Comparison of ENCODE assay signal across 8 mouse cellular contexts in genomic region chr17:29341591-29342003, GRCm38 (mm10). TPM values are rescaled to one million over a fixed set of nuclear protein-coding genes. Genes with fewer than 3 reads are reported as not detected.
DNase-seq lines count a peak whose midpoint lies in the region; ATAC-seq and TF ChIP-seq lines count a peak whose summit lies in the region.

No protein-coding gene starts in this region.

- H3K36me3 ChIP-seq in heart, embryonic 15.5 days, result peaks cover 40% of the 10 kb centered on the region

- intact Hi-C loops in heart, postnatal 25 days (cut with DNase I), result no loop called here

- 16% methylated on average over 9 of the region's 9 CpGs for WGBS in heart, embryonic 15.5 days

- peak overlapping the region; percentile 52 for H3K4me2 ChIP-seq in heart, embryonic 15.5 days

- TF ChIP-seq CTCF in bone marrow macrophage, adult 2 months (IDR thresholded peaks at IDR 0.05; ENCODE audit: low read depth, low read length), result no peak

- no peak for TF ChIP-seq POLR2A in bone marrow macrophage, adult 2 months (IDR thresholded peaks at IDR 0.05; ENCODE audit: borderline replicate concordance, low read depth, low read length)

- H3K9ac ChIP-seq in heart, embryonic 15.5 days, result peak overlapping the region; percentile 25

- H3K4me3 ChIP-seq in bone marrow macrophage, adult 2 months (ENCODE audit: insufficient read depth, low read length), result no peak overlapping the region
- H3K4me3 ChIP-seq in heart, embryonic 15.5 days, result peak overlapping the region; percentile 2; the same call in 1 of the 2 replicates

- peaks cover 18% of the 10 kb centered on the region for H3K4me1 ChIP-seq in bone marrow macrophage, adult 2 months (ENCODE audit: control insufficient read depth, insufficient read depth, low read length)
- H3K4me1 ChIP-seq in heart, embryonic 15.5 days (replicated peaks), result peaks cover 53% of the 10 kb centered on the region

- H3K9me3 ChIP-seq in heart, embryonic 15.5 days (replicated peaks), result no peaks in the 10 kb centered on the region

- no peaks in the 10 kb centered on the region for H3K27me3 ChIP-seq in heart, embryonic 15.5 days

- peak; percentile 15; the same call in 1 of the 2 replicates for ATAC-seq in heart, embryonic 15.5 days (replicated peaks; ENCODE audit: insufficient number of reproducible peaks, insufficient read depth, low FRiP score, low read depth)
- ATAC-seq in megakaryocyte progenitor cell, adult 5-6 weeks (replicated peaks; ENCODE audit: poor library complexity), result peak; percentile 66

- H3K27ac ChIP-seq in bone marrow macrophage, adult 2 months (ENCODE audit: insufficient read depth, low read depth, low read length), result peak overlapping the region; percentile 18; the same call in 1 of the 2 replicates
- H3K27ac ChIP-seq in heart, embryonic 15.5 days, result peak overlapping the region; percentile 87

- DNase-seq in heart, adult 18-20 months, result peak; percentile 66 to 72
- no peak for DNase-seq in heart, postnatal 25 days (ENCODE audit: low spot score)
- DNase-seq in kidney, postnatal 10 days, result peak; percentile 71
- peak; percentile 62 for DNase-seq in thymus, postnatal 25 days
- DNase-seq in layer of hippocampus, adult 9-10 months (ENCODE audit: low spot score), result no peak

RNA-seq across cellular contexts. Expression of gene Mtch1, which starts 6.1 kb away (rescaled TPM):
- 100 to 1,000 TPM; 193 to 203 TPM for total RNA-seq in heart, adult 18-20 months (2021)
- 100 to 1,000 TPM; 220 TPM for total RNA-seq in heart, postnatal 25 days (2021)
- polyA plus RNA-seq in bone marrow macrophage, adult 2 months (2012; ENCODE audit: insufficient read depth, insufficient read length, missing spikeins), result 129 and 138 TPM in 2 replicates
- 224 and 299 TPM in 2 replicates for polyA plus RNA-seq in heart, embryonic 15.5 days (2015; fragmentation: Nextera tagmentation; extraction: Ambion mirVana)
- total RNA-seq in megakaryocyte progenitor cell, adult 5-6 weeks (2015), result 85.3 and 89.2 TPM in 2 replicates
- total RNA-seq in megakaryocyte progenitor cell, adult 5-6 weeks (2017), result 54.9 and 61.7 TPM in 2 replicates

RNA-seq across cellular contexts. Expression of gene Fgd2, which starts 19.1 kb away (rescaled TPM):
- 1 to 10 TPM; 1.5 to 2.6 TPM for total RNA-seq in heart, adult 18-20 months (2021)
- total RNA-seq in heart, postnatal 25 days (2021), result 1 to 10 TPM; 1.8 to 2.7 TPM
- 136 and 152 TPM in 2 replicates for polyA plus RNA-seq in bone marrow macrophage, adult 2 months (2012; ENCODE audit: insufficient read depth, insufficient read length, missing spikeins)
- polyA plus RNA-seq in heart, embryonic 15.5 days (2015; fragmentation: Nextera tagmentation; extraction: Ambion mirVana), result 3.0 and 7.0 TPM in 2 replicates
- total RNA-seq in megakaryocyte progenitor cell, adult 5-6 weeks (2015), result 19.1 and 22.0 TPM in 2 replicates
- 19.6 and 28.5 TPM in 2 replicates for total RNA-seq in megakaryocyte progenitor cell, adult 5-6 weeks (2017)

RNA-seq across cellular contexts. Expression of gene Pi16, which starts 24.1 kb away (rescaled TPM):
- total RNA-seq in heart, adult 18-20 months (2021), result 10 to 100 TPM; 22.7 to 29.1 TPM
- total RNA-seq in heart, postnatal 25 days (2021), result 10 to 100 TPM; 32.6 to 45.8 TPM
- polyA plus RNA-seq in bone marrow macrophage, adult 2 months (2012; ENCODE audit: insufficient read depth, insufficient read length, missing spikeins), result 0.41 TPM in 1 of 2 replicates, not detected in the other
- 4.3 and 5.8 TPM in 2 replicates for polyA plus RNA-seq in heart, embryonic 15.5 days (2015; fragmentation: Nextera tagmentation; extraction: Ambion mirVana)
- 3.5 and 4.8 TPM in 2 replicates for total RNA-seq in megakaryocyte progenitor cell, adult 5-6 weeks (2015)
- 5.8 and 8.5 TPM in 2 replicates for total RNA-seq in megakaryocyte progenitor cell, adult 5-6 weeks (2017)

Comparison
In these comparisons a context has a peak if more than half of its experiments do, and no peak if none do; other contexts are left out.
1. DNase-seq: peak in heart, adult 18-20 months (2 of 2), kidney, postnatal 10 days (single experiment) and thymus, postnatal 25 days (single experiment); none in heart, postnatal 25 days (single experiment) and layer of hippocampus, adult 9-10 months (single experiment).
2. RNA of gene Fgd2, which starts 19.1 kb away (total RNA-seq): 19.1 to 28.5 TPM in megakaryocyte progenitor cell, adult 5-6 weeks; 1.8 to 2.7 TPM in heart, postnatal 25 days and 1.5 to 2.6 TPM in heart, adult 18-20 months; every median in the first group is over 4 times any median in the second.